ENCODE assay signal across 12 mouse cellular contexts in the genomic region with DNA sequence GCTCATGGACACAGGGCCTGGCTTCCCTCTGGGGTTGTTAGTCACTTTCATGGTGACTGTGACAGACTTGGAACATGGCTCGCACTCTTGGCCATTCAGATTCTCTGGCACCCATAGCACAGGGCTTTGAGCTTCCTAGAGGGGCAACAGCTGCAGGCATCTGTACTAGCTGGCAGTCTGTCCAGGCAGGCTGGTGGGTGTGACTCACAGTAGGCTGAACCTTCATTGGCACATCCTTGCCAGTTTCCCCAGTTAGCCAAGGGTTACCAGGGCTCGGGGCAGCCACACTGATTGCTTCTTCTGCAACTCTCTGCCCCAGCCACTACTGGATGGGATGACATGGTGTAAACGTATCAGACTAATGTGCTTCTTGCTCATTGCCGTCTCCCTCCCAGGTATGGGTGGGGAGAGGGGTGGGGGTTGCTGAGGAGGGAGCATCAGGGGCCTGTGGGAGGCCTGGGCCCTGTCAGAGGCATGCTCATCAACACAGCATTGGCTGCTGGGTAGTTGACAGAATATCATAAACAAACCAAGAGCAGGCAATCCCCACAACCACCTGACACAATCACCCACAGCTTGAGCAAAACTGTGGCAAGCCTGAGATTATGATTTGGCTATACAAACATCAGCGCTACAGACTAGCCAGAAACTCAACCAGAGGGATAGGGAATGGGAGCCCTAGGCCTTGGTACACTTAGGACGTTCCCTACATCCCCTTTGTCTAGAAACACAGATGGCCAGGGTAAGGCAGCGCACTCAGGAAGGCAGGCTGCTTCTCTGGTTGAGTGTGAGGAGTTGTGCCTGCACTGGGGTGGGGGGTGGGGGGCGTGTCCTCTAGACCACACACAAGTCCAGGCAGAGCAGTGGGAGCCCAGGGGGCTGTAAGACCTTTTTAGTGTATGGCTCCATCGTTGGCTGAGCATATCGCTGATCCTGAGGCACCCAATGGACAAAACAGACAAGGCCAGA.
DNase-seq lines count a peak whose midpoint lies in the region; ATAC-seq and TF ChIP-seq lines count a peak whose summit lies in the region.
"Had no signal": no experiment of that assay in that cellular context is flagged by ENCODE, and none has a peak within 500 bp of the region (broad histone marks: within the 10 kb centered on the region; RNA-seq: fewer than 3 reads in every experiment).

No protein-coding gene starts in this region.

- TF ChIP-seq EP300 in heart, adult 2 months (IDR thresholded peaks at IDR 0.05; ENCODE audit: insufficient read depth, low read depth, low read length): no peak

- intact Hi-C loops in heart, adult 2 months (cut with DNase I): no loop called here

- no peaks in the 10 kb centered on the region for H3K9me3 ChIP-seq in heart, embryonic 10.5 days
- H3K9me3 ChIP-seq in forebrain, embryonic 12.5 days: no peaks in the 10 kb centered on the region
- H3K9me3 ChIP-seq in hindbrain, embryonic 11.5 days (ENCODE audit: control insufficient read depth, low read length): no peaks in the 10 kb centered on the region
- H3K9me3 ChIP-seq in midbrain, embryonic 13.5 days: no peaks in the 10 kb centered on the region
- H3K9me3 ChIP-seq: embryonic facial prominence, embryonic 12.5 days had no signal

- peak; percentile 31 to 46 for DNase-seq in heart, adult 2 months
- DNase-seq in heart, embryonic 10.5 days (ENCODE audit: low spot score): no peak
- DNase-seq in hindbrain, embryonic 11.5 days (ENCODE audit: low spot score): peak; percentile 20
- DNase-seq in spleen, postnatal 4 days (ENCODE audit: low spot score in 2 of 2): no peak
- DNase-seq in cerebellum, adult 9-11 months: no peak
- DNase-seq: retina, postnatal 1 day; thymus, adult 18-20 months had no signal

- H3K4me3 ChIP-seq in heart, adult 2 months: no peak overlapping the region
- no peak overlapping the region for H3K4me3 ChIP-seq in heart, embryonic 10.5 days
- H3K4me3 ChIP-seq in forebrain, embryonic 12.5 days (replicated peaks): no peak overlapping the region
- no peak overlapping the region for H3K4me3 ChIP-seq in hindbrain, embryonic 11.5 days (ENCODE audit: low read depth, low read length)
- no peak overlapping the region for H3K4me3 ChIP-seq in midbrain, embryonic 13.5 days (replicated peaks)
- H3K4me3 ChIP-seq: embryonic facial prominence, embryonic 12.5 days; megakaryocyte, embryonic 14.5 days had no signal

- no peaks in the 10 kb centered on the region for H3K79me2 ChIP-seq in heart, adult 2 months (replicated peaks; ENCODE audit: control insufficient read depth, insufficient read depth, low read length)

- no peaks in the 10 kb centered on the region for H3K27me3 ChIP-seq in heart, adult 2 months (ENCODE audit: control insufficient read depth, insufficient read depth, low read length)
- no peaks in the 10 kb centered on the region; the same call in 1 of the 2 replicates for H3K27me3 ChIP-seq in heart, embryonic 10.5 days (ENCODE audit: insufficient read depth, poor library complexity, severe bottlenecking)
- 0 out of 2 replicates have a peak, but pooled peaks cover 5% of the 10 kb centered on the region for H3K27me3 ChIP-seq in forebrain, embryonic 12.5 days
- no peaks in the 10 kb centered on the region for H3K27me3 ChIP-seq in hindbrain, embryonic 11.5 days (ENCODE audit: control insufficient read depth, insufficient read depth, low read length)
- H3K27me3 ChIP-seq in midbrain, embryonic 13.5 days: no peaks in the 10 kb centered on the region
- H3K27me3 ChIP-seq: embryonic facial prominence, embryonic 12.5 days had no signal

- WGBS in heart, adult 2 months: 80% methylated on average over 10 of the region's 10 CpGs
- WGBS in heart, embryonic 10.5 days: 79% methylated on average over 10 of the region's 10 CpGs
- WGBS in forebrain, embryonic 12.5 days: 56% methylated on average over 10 of the region's 10 CpGs
- WGBS in hindbrain, embryonic 11.5 days: 66% methylated on average over 10 of the region's 10 CpGs
- 59% methylated on average over 10 of the region's 10 CpGs for WGBS in midbrain, embryonic 13.5 days

- no peak for TF ChIP-seq POLR2A in heart, adult 2 months (IDR thresholded peaks at IDR 0.05; ENCODE audit: insufficient read depth, low read depth, low read length)

- no peak overlapping the region for H3K27ac ChIP-seq in heart, adult 2 months
- no peak overlapping the region for H3K27ac ChIP-seq in heart, embryonic 10.5 days
- H3K27ac ChIP-seq in forebrain, embryonic 12.5 days: peak overlapping the region; percentile 59
- H3K27ac ChIP-seq in hindbrain, embryonic 11.5 days (ENCODE audit: low read depth, low read length): no peak overlapping the region
- peak overlapping the region; percentile 27 for H3K27ac ChIP-seq in midbrain, embryonic 13.5 days
- H3K27ac ChIP-seq: embryonic facial prominence, embryonic 12.5 days had no signal

- H3K4me2 ChIP-seq in forebrain, embryonic 12.5 days: no peak overlapping the region
- no peak overlapping the region for H3K4me2 ChIP-seq in hindbrain, embryonic 11.5 days (replicated peaks; ENCODE audit: low read depth, low read length)
- no peak overlapping the region for H3K4me2 ChIP-seq in midbrain, embryonic 13.5 days (replicated peaks)
- H3K4me2 ChIP-seq: embryonic facial prominence, embryonic 12.5 days had no signal

- TF ChIP-seq CTCF in heart, adult 2 months (IDR thresholded peaks at IDR 0.05): no peak

- ATAC-seq in forebrain, embryonic 12.5 days (ENCODE audit: low FRiP score): peak; percentile 62
- peak; percentile 26 for ATAC-seq in hindbrain, embryonic 11.5 days (ENCODE audit: low FRiP score)
- ATAC-seq in midbrain, embryonic 13.5 days: peak; percentile 59
- no peak for ATAC-seq in cerebellum, adult (ENCODE audit: insufficient number of reproducible peaks, low FRiP score, low TSS enrichment)

- no peaks in the 10 kb centered on the region for H3K4me1 ChIP-seq in heart, adult 2 months (ENCODE audit: control insufficient read depth, insufficient read depth, low read length)
- peaks cover 3% of the 10 kb centered on the region; the same call in 1 of the 2 replicates for H3K4me1 ChIP-seq in heart, embryonic 10.5 days
- H3K4me1 ChIP-seq in forebrain, embryonic 12.5 days: peaks cover 23% of the 10 kb centered on the region
- no peaks in the 10 kb centered on the region for H3K4me1 ChIP-seq in hindbrain, embryonic 11.5 days (replicated peaks; ENCODE audit: control insufficient read depth, insufficient read depth, low read length)
- H3K4me1 ChIP-seq in midbrain, embryonic 13.5 days (replicated peaks): peaks cover 22% of the 10 kb centered on the region
- H3K4me1 ChIP-seq: embryonic facial prominence, embryonic 12.5 days; megakaryocyte, embryonic 14.5 days had no signal

- no peak overlapping the region for H3K9ac ChIP-seq in heart, adult 2 months (ENCODE audit: low read depth, low read length)
- no peak overlapping the region for H3K9ac ChIP-seq in forebrain, embryonic 12.5 days
- no peak overlapping the region for H3K9ac ChIP-seq in hindbrain, embryonic 11.5 days (ENCODE audit: low read depth, low read length)
- H3K9ac ChIP-seq in midbrain, embryonic 13.5 days (replicated peaks): no peak overlapping the region
- H3K9ac ChIP-seq: embryonic facial prominence, embryonic 12.5 days had no signal

- no peaks in the 10 kb centered on the region for H3K36me3 ChIP-seq in heart, adult 2 months (ENCODE audit: control insufficient read depth, insufficient read depth, low read length)
- no peaks in the 10 kb centered on the region for H3K36me3 ChIP-seq in heart, embryonic 10.5 days
- H3K36me3 ChIP-seq in forebrain, embryonic 12.5 days (replicated peaks): no peaks in the 10 kb centered on the region
- H3K36me3 ChIP-seq in hindbrain, embryonic 11.5 days (ENCODE audit: control insufficient read depth, insufficient read depth, low read length): no peaks in the 10 kb centered on the region
- no peaks in the 10 kb centered on the region for H3K36me3 ChIP-seq in midbrain, embryonic 13.5 days
- H3K36me3 ChIP-seq: embryonic facial prominence, embryonic 12.5 days had no signal

Comparison
In these comparisons a context has a peak if more than half of its experiments do, and no peak if none do; other contexts are left out.
1. DNase-seq: peak in heart, adult 2 months (2 of 2) and hindbrain, embryonic 11.5 days (single experiment); none in heart, embryonic 10.5 days (single experiment), spleen, postnatal 4 days (0 of 2) and cerebellum, adult 9-11 months (single experiment).
2. H3K27ac ChIP-seq: peak in forebrain, embryonic 12.5 days (single experiment) and midbrain, embryonic 13.5 days (single experiment); none in heart, adult 2 months (single experiment), heart, embryonic 10.5 days (single experiment) and hindbrain, embryonic 11.5 days (single experiment).